Mouse (Mus musculus): ENCODE results near the gene Enox1.
"Not testable (repeated sequence)": the region's sequence is repeated elsewhere in the genome, so short reads cannot be mapped to it uniquely, and the experiment has no call there.

Enox1 gene

GRCm38 (mm10) chr14:77526262-77526661 is 369.7 kb downstream of the Enox1 start:
- DNase-seq = no peak

- no peak for DNase-seq
Measured at GRCm38 (mm10) chr14:77529201-77529600, 372.6 kb downstream of the Enox1 start.

- DNase-seq = no peak
Measured at GRCm38 (mm10) chr14:77529621-77530020, 373.1 kb downstream of the Enox1 start.

GRCm38 (mm10) chr14:77533638-77534037 is 377.1 kb downstream of the Enox1 start:
- DNase-seq = no peak

- no peak for DNase-seq
Measured at GRCm38 (mm10) chr14:77534120-77534519, 377.6 kb downstream of the Enox1 start.

GRCm38 (mm10) chr14:77536592-77536991 is 380.0 kb downstream of the Enox1 start:
- DNase-seq = no peak

- DNase-seq = not testable (repeated sequence)
Measured at GRCm38 (mm10) chr14:77539563-77539962, 383.0 kb downstream of the Enox1 start.

- DNase-seq = no peak
Measured at GRCm38 (mm10) chr14:77541925-77542324, 385.4 kb downstream of the Enox1 start.

GRCm38 (mm10) chr14:77546531-77547274 is 390.1 kb downstream of the Enox1 start:
- no peak for DNase-seq

- no peak for DNase-seq
Measured at GRCm38 (mm10) chr14:77547351-77547750, 390.8 kb downstream of the Enox1 start.

GRCm38 (mm10) chr14:77548963-77549362 is 392.4 kb downstream of the Enox1 start:
- DNase-seq = no peak

- no peak for DNase-seq
Measured at GRCm38 (mm10) chr14:77557446-77558070, 401.0 kb downstream of the Enox1 start.

GRCm38 (mm10) chr14:77558910-77559309 is 402.3 kb downstream of the Enox1 start:
- DNase-seq = no peak

GRCm38 (mm10) chr14:77559792-77560191 is 403.2 kb downstream of the Enox1 start:
- DNase-seq = no peak

- DNase-seq = no peak
Measured at GRCm38 (mm10) chr14:77561808-77562583, 405.4 kb downstream of the Enox1 start.

GRCm38 (mm10) chr14:77563922-77564321 is 407.4 kb downstream of the Enox1 start:
- no peak for DNase-seq

- peak; percentile 36 for DNase-seq
Measured at GRCm38 (mm10) chr14:77567120-77567519, 410.6 kb downstream of the Enox1 start.

- peak; percentile 21 for DNase-seq
Measured at GRCm38 (mm10) chr14:77574436-77574835, 417.9 kb downstream of the Enox1 start.

GRCm38 (mm10) chr14:77576411-77576810 is 419.8 kb downstream of the Enox1 start:
- no peak for DNase-seq

- DNase-seq = no peak
Measured at GRCm38 (mm10) chr14:77577481-77578251, 421.1 kb downstream of the Enox1 start.

GRCm38 (mm10) chr14:77578355-77578754 is 421.8 kb downstream of the Enox1 start:
- no peak for DNase-seq

GRCm38 (mm10) chr14:77580106-77580936 is 423.8 kb downstream of the Enox1 start:
- no peak for DNase-seq

All from lung, postnatal 10 days (tissue).